In the genomic region with DNA sequence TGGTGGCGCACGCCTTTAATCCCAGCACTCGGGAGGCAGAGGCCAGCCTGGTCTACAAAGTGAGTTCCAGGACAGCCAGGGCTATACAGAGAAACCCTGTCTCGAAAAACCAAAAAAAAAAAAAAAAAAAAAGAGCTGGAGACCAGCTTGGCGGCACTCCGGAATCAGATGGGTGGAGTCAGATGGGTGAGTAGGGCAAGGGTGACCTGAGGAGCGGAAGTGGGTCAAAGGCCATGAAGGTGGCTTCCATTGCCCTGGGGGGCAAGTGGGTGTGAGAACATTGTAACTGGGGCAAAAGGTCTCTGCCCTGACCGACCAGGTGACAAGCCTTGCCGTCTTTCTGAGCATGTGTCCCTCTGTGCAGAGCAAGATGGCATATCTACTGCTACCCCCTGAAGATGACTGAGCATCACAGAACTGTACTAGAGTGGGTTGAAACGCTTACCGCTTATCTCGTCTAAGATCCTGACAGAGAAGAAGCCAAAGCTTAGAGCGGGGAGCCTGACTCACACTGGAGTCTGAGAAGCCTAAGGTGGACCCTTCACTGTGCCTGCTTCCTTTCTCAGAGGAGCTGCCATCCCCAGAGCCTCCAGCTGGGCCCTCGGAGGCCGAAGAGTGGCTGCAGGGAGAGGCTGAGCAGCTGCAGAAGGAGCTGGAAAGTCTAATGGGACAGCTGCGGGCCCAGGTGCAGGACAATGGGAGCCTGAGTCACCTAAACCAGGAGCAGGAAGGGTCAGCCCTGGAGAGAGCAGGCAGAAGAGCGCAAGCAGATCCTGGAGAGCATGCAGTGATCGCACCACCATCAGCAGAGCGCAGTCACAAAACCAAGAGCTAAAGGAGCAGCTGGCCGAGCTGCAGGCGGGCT, we compare ENCODE assay signal across 25 mouse cellular contexts. TPM values are rescaled to one million over a fixed set of nuclear protein-coding genes. Genes with fewer than 3 reads are reported as not detected.
A peak's percentile ranks its signal among the peaks of the same experiment; 100 is the strongest.
DNase-seq lines count a peak whose midpoint lies in the region; ATAC-seq and TF ChIP-seq lines count a peak whose summit lies in the region.
"Had no signal": no experiment of that assay in that cellular context is flagged by ENCODE, and none has a peak within 500 bp of the region (broad histone marks: within the 10 kb centered on the region; RNA-seq: fewer than 3 reads in every experiment).

No protein-coding gene starts in this region.

- H3K27ac ChIP-seq in forebrain, embryonic 10.5 days = 0 out of 2 replicates have a peak overlapping the region, but pooled peaks have one; percentile 53
- no peak overlapping the region for H3K27ac ChIP-seq in forebrain, embryonic 15.5 days (replicated peaks)
- H3K27ac ChIP-seq in hindbrain, postnatal 0 days = no peak overlapping the region
- no peak overlapping the region for H3K27ac ChIP-seq in hindbrain, embryonic 16.5 days (ENCODE audit: low read depth, low read length)
- no peak overlapping the region for H3K27ac ChIP-seq in MEL (ENCODE audit: control insufficient read depth, low read depth, low read length)
- H3K27ac ChIP-seq: embryonic facial prominence, embryonic 10.5 days; gastrocnemius, adult 2 months; hindbrain, embryonic 14.5 days had no signal

- H3K79me2 ChIP-seq in MEL (ENCODE audit: control insufficient read depth, insufficient read depth, low read length, poor library complexity) = no peaks in the 10 kb centered on the region

- TF ChIP-seq POLR2A in MEL (IDR thresholded peaks at IDR 0.05; ENCODE audit: control insufficient read depth in 1 of 2, insufficient read depth in 1 of 2, low read depth in 1 of 2, low read length in 2 of 2, poor library complexity in 1 of 2) = no peak

- DNase-seq in forebrain, embryonic 10.5 days (ENCODE audit: extremely low spot score, low spot score) = no peak
- no peak for DNase-seq in hindbrain, postnatal 0 days (ENCODE audit: low spot score)
- peak; percentile 70 for DNase-seq in MEL (ENCODE audit: low read depth, low spot score)
- DNase-seq in cerebellum, adult 11-12 months = no peak
- DNase-seq: adrenal gland, postnatal 14 days; B cell, adult 2 months; cerebellum, adult 2 months; cerebellum, postnatal 10 days; gastrocnemius, adult 2 months; gastrocnemius, postnatal 25 days; heart, postnatal 10 days; heart, postnatal 4 days; kidney, adult 11 months had no signal

- H3K4me1 ChIP-seq in forebrain, embryonic 10.5 days = peaks cover 7% of the 10 kb centered on the region
- no peaks in the 10 kb centered on the region for H3K4me1 ChIP-seq in forebrain, embryonic 15.5 days
- H3K4me1 ChIP-seq in hindbrain, postnatal 0 days (ENCODE audit: insufficient read depth, low read length) = no peaks in the 10 kb centered on the region
- H3K4me1 ChIP-seq in hindbrain, embryonic 16.5 days (ENCODE audit: control insufficient read depth, insufficient read depth, low read depth, low read length) = no peaks in the 10 kb centered on the region
- H3K4me1 ChIP-seq in E14TG2a.4 (replicated peaks; ENCODE audit: low read depth, low read length) = peaks cover 33% of the 10 kb centered on the region
- peaks cover 4 to 29% of the 10 kb centered on the region in 2 experiments for H3K4me1 ChIP-seq in MEL (ENCODE audit: control insufficient read depth in 1 of 2, insufficient read depth in 2 of 2, low read length in 2 of 2)

- no peak for ATAC-seq in forebrain, embryonic 15.5 days (replicated peaks)
- 0 out of 2 replicates have a peak, but pooled peaks have one; percentile 5 for ATAC-seq in hindbrain, postnatal 0 days
- no peak for ATAC-seq in hindbrain, embryonic 16.5 days
- ATAC-seq in megakaryocyte progenitor cell, adult 5-6 weeks (replicated peaks; ENCODE audit: poor library complexity) = no peak
- ATAC-seq: activated CD4-positive, CD25-positive, alpha-beta regulatory T cell, adult 4 months; CD4-positive, CD25-positive, alpha-beta regulatory T cell, adult 4 months; forebrain, embryonic 16.5 days; inflammation-experienced regulatory T-cells, adult 6 months had no signal

- H3K4me2 ChIP-seq in forebrain, embryonic 15.5 days (replicated peaks) = no peak overlapping the region
- H3K4me2 ChIP-seq in hindbrain, postnatal 0 days (ENCODE audit: low read depth, low read length) = no peak overlapping the region
- H3K4me2 ChIP-seq in hindbrain, embryonic 16.5 days (ENCODE audit: low read length) = no peak overlapping the region
- H3K4me2 ChIP-seq: hindbrain, embryonic 14.5 days had no signal

- no peak overlapping the region for H3K9ac ChIP-seq in forebrain, embryonic 15.5 days (replicated peaks)
- no peak overlapping the region for H3K9ac ChIP-seq in hindbrain, postnatal 0 days (replicated peaks; ENCODE audit: low read length)
- H3K9ac ChIP-seq in hindbrain, embryonic 16.5 days (ENCODE audit: low read depth, low read length) = no peak overlapping the region
- no peak overlapping the region for H3K9ac ChIP-seq in MEL (ENCODE audit: control insufficient read depth, low read depth, low read length, poor library complexity, severe bottlenecking)
- H3K9ac ChIP-seq: hindbrain, embryonic 14.5 days had no signal

- no peaks in the 10 kb centered on the region for H3K36me3 ChIP-seq in forebrain, embryonic 10.5 days (replicated peaks)
- H3K36me3 ChIP-seq in forebrain, embryonic 15.5 days = no peaks in the 10 kb centered on the region
- H3K36me3 ChIP-seq in hindbrain, postnatal 0 days (ENCODE audit: insufficient read depth, low read length) = no peaks in the 10 kb centered on the region
- no peaks in the 10 kb centered on the region for H3K36me3 ChIP-seq in hindbrain, embryonic 16.5 days (ENCODE audit: control insufficient read depth, insufficient read depth, low read length)
- no peaks in the 10 kb centered on the region for H3K36me3 ChIP-seq in E14TG2a.4 (ENCODE audit: insufficient read depth, low read length)
- H3K36me3 ChIP-seq in MEL (ENCODE audit: control insufficient read depth in 1 of 2, insufficient read depth in 2 of 2, low read length in 2 of 2) = peaks cover 0 to 9% of the 10 kb centered on the region in 2 experiments; a peak in 2 of 4 replicates
- H3K36me3 ChIP-seq: embryonic facial prominence, embryonic 10.5 days; G1E had no signal

- no peaks in the 10 kb centered on the region for H3K27me3 ChIP-seq in forebrain, embryonic 10.5 days (ENCODE audit: poor library complexity, severe bottlenecking)
- H3K27me3 ChIP-seq in forebrain, embryonic 15.5 days = no peaks in the 10 kb centered on the region
- H3K27me3 ChIP-seq in hindbrain, postnatal 0 days (ENCODE audit: insufficient read depth, low read length) = no peaks in the 10 kb centered on the region
- H3K27me3 ChIP-seq in hindbrain, embryonic 16.5 days (replicated peaks; ENCODE audit: control insufficient read depth, insufficient read depth, low read length) = no peaks in the 10 kb centered on the region
- H3K27me3 ChIP-seq in E14TG2a.4 (ENCODE audit: insufficient read depth, low read length) (peaks cover 32% of the 10 kb centered on the region), MEL (ENCODE audit: control insufficient read depth in 1 of 2, insufficient read depth in 2 of 2, low read length in 2 of 2) (no peaks in the 10 kb centered on the region; a peak in 2 of 4 replicates)

- no peak for TF ChIP-seq EP300 in MEL (IDR thresholded peaks at IDR 0.05; ENCODE audit: low read depth in 1 of 2, low read length in 2 of 2)

- H3K9me3 ChIP-seq in forebrain, embryonic 10.5 days = no peaks in the 10 kb centered on the region
- no peaks in the 10 kb centered on the region for H3K9me3 ChIP-seq in forebrain, embryonic 15.5 days
- no peaks in the 10 kb centered on the region for H3K9me3 ChIP-seq in hindbrain, postnatal 0 days (ENCODE audit: low read length)
- H3K9me3 ChIP-seq in hindbrain, embryonic 16.5 days (ENCODE audit: control insufficient read depth, low read length) = no peaks in the 10 kb centered on the region
- H3K9me3 ChIP-seq in E14TG2a.4 (ENCODE audit: low read length) (no peaks in the 10 kb centered on the region), MEL (replicated peaks; ENCODE audit: insufficient read depth, low read length) (no peaks in the 10 kb centered on the region)
- H3K9me3 ChIP-seq: embryonic facial prominence, embryonic 10.5 days; G1E had no signal

- H3K4me3 ChIP-seq in forebrain, embryonic 10.5 days = no peak overlapping the region
- no peak overlapping the region for H3K4me3 ChIP-seq in forebrain, embryonic 15.5 days
- H3K4me3 ChIP-seq in hindbrain, postnatal 0 days (ENCODE audit: low read length) = no peak overlapping the region
- H3K4me3 ChIP-seq in hindbrain, embryonic 16.5 days (ENCODE audit: low read length) = no peak overlapping the region
- H3K4me3 ChIP-seq in E14TG2a.4 (replicated peaks; ENCODE audit: low read length) = peak overlapping the region; percentile 69
- peak overlapping the region in 1 of 2 experiments; percentile 15; a peak in 1 of 4 replicates for H3K4me3 ChIP-seq in MEL (ENCODE audit: control insufficient read depth in 1 of 2, insufficient read depth in 1 of 2, low read depth in 2 of 2, low read length in 2 of 2)
- H3K4me3 ChIP-seq: embryonic facial prominence, embryonic 10.5 days; gastrocnemius, adult 2 months had no signal

- no peak for TF ChIP-seq CTCF in hindbrain, postnatal 0 days (IDR thresholded peaks at IDR 0.05; ENCODE audit: low read depth)
- TF ChIP-seq CTCF in E14TG2a.4 (conservative IDR thresholded peaks at IDR 0.05; ENCODE audit: low read length) = no peak
- no peak for TF ChIP-seq CTCF in MEL (IDR thresholded peaks at IDR 0.05 in 2 of 3, conservative IDR thresholded peaks at IDR 0.05 in 1 of 3; ENCODE audit: control insufficient read depth in 1 of 3, insufficient read depth in 1 of 3, low read depth in 2 of 3, low read length in 3 of 3, poor library complexity in 1 of 3, severe bottlenecking in 1 of 3)

- TF ChIP-seq RAD21 in MEL (IDR thresholded peaks at IDR 0.05; ENCODE audit: low read depth, low read length) = no peak

- 90% methylated on average over 21 of the region's 21 CpGs for WGBS in forebrain, embryonic 10.5 days
- 87% methylated on average over 21 of the region's 21 CpGs for WGBS in forebrain, embryonic 15.5 days
- WGBS in hindbrain, postnatal 0 days = 83% methylated on average over 21 of the region's 21 CpGs
- WGBS in hindbrain, embryonic 16.5 days = 81% methylated on average over 21 of the region's 21 CpGs

RNA-seq across cellular contexts. Expression of a gene that starts 21.1 kb away (rescaled TPM):
- polyA plus RNA-seq in forebrain, embryonic 10.5 days (2016; fragmentation: Nextera tagmentation; extraction: Ambion mirVana) = 1.7 and 1.9 TPM in 2 replicates
- 1.9 and 2.0 TPM in 2 replicates for polyA plus RNA-seq in forebrain, embryonic 15.5 days (2015; fragmentation: Nextera tagmentation; extraction: Ambion mirVana)
- total RNA-seq in hindbrain, postnatal 0 days (2014; rRNA removed) = 0.93 and 1.2 TPM in 2 replicates
- polyA plus RNA-seq in hindbrain, postnatal 0 days (2015; fragmentation: Nextera tagmentation; extraction: Ambion mirVana) = 0.66 and 0.73 TPM in 2 replicates
- 1.5 and 1.7 TPM in 2 replicates for polyA plus RNA-seq in hindbrain, embryonic 16.5 days (2015; fragmentation: Nextera tagmentation; extraction: Ambion mirVana)
- total RNA-seq in MEL (2012; rRNA removed) = 0.49 and 0.77 TPM in 2 replicates
- polyA plus RNA-seq in MEL (2012; ENCODE audit: insufficient read depth in 1 of 2, insufficient read length in 2 of 2, low read depth in 1 of 2, low replicate concordance in 2 of 2, missing spikeins in 1 of 2) = under 1 TPM in 1 of 2 experiments, not detected in 1; 0.79 TPM
- total RNA-seq in megakaryocyte progenitor cell, adult 5-6 weeks (2015) = 0.22 TPM in 2 replicates
- total RNA-seq in megakaryocyte progenitor cell, adult 5-6 weeks (2017) = 0.25 and 0.88 TPM in 2 replicates

RNA-seq across cellular contexts. Expression of a gene that starts 29.0 kb away (rescaled TPM):
- 126 and 131 TPM in 2 replicates for polyA plus RNA-seq in forebrain, embryonic 10.5 days (2016; fragmentation: Nextera tagmentation; extraction: Ambion mirVana)
- polyA plus RNA-seq in forebrain, embryonic 15.5 days (2015; fragmentation: Nextera tagmentation; extraction: Ambion mirVana) = 148 and 158 TPM in 2 replicates
- total RNA-seq in hindbrain, postnatal 0 days (2014; rRNA removed) = 45.5 and 63.8 TPM in 2 replicates
- 176 and 181 TPM in 2 replicates for polyA plus RNA-seq in hindbrain, postnatal 0 days (2015; fragmentation: Nextera tagmentation; extraction: Ambion mirVana)
- 140 and 152 TPM in 2 replicates for polyA plus RNA-seq in hindbrain, embryonic 16.5 days (2015; fragmentation: Nextera tagmentation; extraction: Ambion mirVana)
- 64.4 and 65.4 TPM in 2 replicates for total RNA-seq in MEL (2012; rRNA removed)
- polyA plus RNA-seq in MEL (2012; ENCODE audit: insufficient read depth in 1 of 2, insufficient read length in 2 of 2, low read depth in 1 of 2, low replicate concordance in 2 of 2, missing spikeins in 1 of 2) = 10 to 100 TPM in 1 of 2 experiments, not detected in 1; 87.0 TPM
- 73.3 and 82.6 TPM in 2 replicates for total RNA-seq in megakaryocyte progenitor cell, adult 5-6 weeks (2015)
- total RNA-seq in megakaryocyte progenitor cell, adult 5-6 weeks (2017) = 47.8 and 49.6 TPM in 2 replicates

RNA-seq across cellular contexts. Expression of a gene that starts 29.3 kb away (rescaled TPM):
- polyA plus RNA-seq in forebrain, embryonic 10.5 days (2016; fragmentation: Nextera tagmentation; extraction: Ambion mirVana) = 1,010 and 1,015 TPM in 2 replicates
- 763 and 830 TPM in 2 replicates for polyA plus RNA-seq in forebrain, embryonic 15.5 days (2015; fragmentation: Nextera tagmentation; extraction: Ambion mirVana)
- 41.1 and 46.1 TPM in 2 replicates for total RNA-seq in hindbrain, postnatal 0 days (2014; rRNA removed)
- polyA plus RNA-seq in hindbrain, postnatal 0 days (2015; fragmentation: Nextera tagmentation; extraction: Ambion mirVana) = 600 and 645 TPM in 2 replicates
- 497 and 554 TPM in 2 replicates for polyA plus RNA-seq in hindbrain, embryonic 16.5 days (2015; fragmentation: Nextera tagmentation; extraction: Ambion mirVana)
- 1,667 and 1,814 TPM in 2 replicates for total RNA-seq in MEL (2012; rRNA removed)
- polyA plus RNA-seq in MEL (2012; ENCODE audit: insufficient read depth in 1 of 2, insufficient read length in 2 of 2, low read depth in 1 of 2, low replicate concordance in 2 of 2, missing spikeins in 1 of 2) = 100 to 1,000 TPM in 1 of 2 experiments, not detected in 1; 930 TPM
- 632 and 667 TPM in 2 replicates for total RNA-seq in megakaryocyte progenitor cell, adult 5-6 weeks (2015)
- total RNA-seq in megakaryocyte progenitor cell, adult 5-6 weeks (2017) = 1,515 and 1,624 TPM in 2 replicates

RNA-seq across cellular contexts. Expression of a gene that starts 44.4 kb away (rescaled TPM):
- 1.2 and 1.7 TPM in 2 replicates for polyA plus RNA-seq in forebrain, embryonic 10.5 days (2016; fragmentation: Nextera tagmentation; extraction: Ambion mirVana)
- 1.7 and 1.8 TPM in 2 replicates for polyA plus RNA-seq in forebrain, embryonic 15.5 days (2015; fragmentation: Nextera tagmentation; extraction: Ambion mirVana)
- total RNA-seq in hindbrain, postnatal 0 days (2014; rRNA removed) = 7.5 and 8.8 TPM in 2 replicates
- 2.7 and 3.3 TPM in 2 replicates for polyA plus RNA-seq in hindbrain, postnatal 0 days (2015; fragmentation: Nextera tagmentation; extraction: Ambion mirVana)
- 4.4 and 6.9 TPM in 2 replicates for polyA plus RNA-seq in hindbrain, embryonic 16.5 days (2015; fragmentation: Nextera tagmentation; extraction: Ambion mirVana)
- 0.12 and 0.13 TPM in 2 replicates for total RNA-seq in MEL (2012; rRNA removed)
- polyA plus RNA-seq in MEL (2012; ENCODE audit: insufficient read depth in 1 of 2, insufficient read length in 2 of 2, low read depth in 1 of 2, low replicate concordance in 2 of 2, missing spikeins in 1 of 2) = under 1 TPM in 1 of 2 experiments, not detected in 1; 0.33 TPM
- 0.17 TPM in 1 of 2 replicates, not detected in the other for total RNA-seq in megakaryocyte progenitor cell, adult 5-6 weeks (2015)
- total RNA-seq in megakaryocyte progenitor cell, adult 5-6 weeks (2017) = 0.03 TPM in 1 of 2 replicates, not detected in the other
- total RNA-seq: granulocyte monocyte progenitor cell, adult 5-6 weeks had no signal
- polyA plus RNA-seq: CD4-positive, CD25-positive, alpha-beta regulatory T cell, adult 4 months; G1E had no signal

RNA-seq across cellular contexts. Expression of a gene that starts 48.7 kb away (rescaled TPM):
- 4.2 and 4.8 TPM in 2 replicates for polyA plus RNA-seq in forebrain, embryonic 10.5 days (2016; fragmentation: Nextera tagmentation; extraction: Ambion mirVana)
- 1.1 and 1.7 TPM in 2 replicates for polyA plus RNA-seq in forebrain, embryonic 15.5 days (2015; fragmentation: Nextera tagmentation; extraction: Ambion mirVana)
- total RNA-seq in hindbrain, postnatal 0 days (2014; rRNA removed) = 9.0 and 11.1 TPM in 2 replicates
- 1.6 and 1.8 TPM in 2 replicates for polyA plus RNA-seq in hindbrain, postnatal 0 days (2015; fragmentation: Nextera tagmentation; extraction: Ambion mirVana)
- polyA plus RNA-seq in hindbrain, embryonic 16.5 days (2015; fragmentation: Nextera tagmentation; extraction: Ambion mirVana) = 1.8 and 2.4 TPM in 2 replicates
- 5.0 and 5.3 TPM in 2 replicates for total RNA-seq in MEL (2012; rRNA removed)
- 10 to 100 TPM; 10.2 to 22.8 TPM for polyA plus RNA-seq in MEL (2012; ENCODE audit: insufficient read depth in 1 of 2, insufficient read length in 2 of 2, low read depth in 1 of 2, low replicate concordance in 2 of 2, missing spikeins in 1 of 2)
- 0.85 and 1.3 TPM in 2 replicates for total RNA-seq in megakaryocyte progenitor cell, adult 5-6 weeks (2015)
- 1.4 and 2.7 TPM in 2 replicates for total RNA-seq in megakaryocyte progenitor cell, adult 5-6 weeks (2017)
